Mouse (Mus musculus): ENCODE data around the gene Neto2. TPM values are rescaled to one million over a fixed set of nuclear protein-coding genes. Genes with fewer than 3 reads are reported as not detected.
"Not testable (repeated sequence)": the region's sequence is repeated elsewhere in the genome, so short reads cannot be mapped to it uniquely, and the experiment has no call there.

Neto2 gene
- polyA plus RNA-seq, 1 experiment from 2014 or later = 3.3 TPM

GRCm38 (mm10) chr8:85644921-85645665 lies 55.6 kb downstream of the Neto2 start:
- Histone ChIP-seq H3K9ac (no peak overlapping the region), H3K4me2 (no peak overlapping the region), H3K27me3 (no peaks in the 10 kb centered on the region), H3K9me3 (replicated peaks) (no peaks in the 10 kb centered on the region), H3K27ac (no peak overlapping the region), H3K36me3 (no peaks in the 10 kb centered on the region), H3K4me3 (no peak overlapping the region), H3K4me1 (replicated peaks) (no peaks in the 10 kb centered on the region)
- ATAC-seq (replicated peaks; ENCODE audit: insufficient number of reproducible peaks, insufficient read depth, low FRiP score, low read depth) = no peak
- 76% methylated on average over 4 of the region's 4 CpGs for WGBS

GRCm38 (mm10) chr8:85624450-85624849 lies 76.3 kb downstream of the Neto2 start:
- Histone ChIP-seq H3K4me3 (no peak overlapping the region), H3K9ac (no peak overlapping the region), H3K4me2 (no peak overlapping the region), H3K4me1 (replicated peaks) (no peaks in the 10 kb centered on the region), H3K27ac (no peak overlapping the region), H3K27me3 (no peaks in the 10 kb centered on the region), H3K36me3 (no peaks in the 10 kb centered on the region), H3K9me3 (replicated peaks) (no peaks in the 10 kb centered on the region)
- WGBS = 79% methylated on average over 6 of the region's 6 CpGs
- ATAC-seq (replicated peaks; ENCODE audit: insufficient number of reproducible peaks, insufficient read depth, low FRiP score, low read depth) = no peak

GRCm38 (mm10) chr8:85623246-85623645 lies 77.5 kb downstream of the Neto2 start:
- Histone ChIP-seq H3K27me3 (no peaks in the 10 kb centered on the region), H3K4me3 (no peak overlapping the region), H3K9ac (no peak overlapping the region), H3K4me1 (replicated peaks) (no peaks in the 10 kb centered on the region), H3K9me3 (replicated peaks) (no peaks in the 10 kb centered on the region), H3K4me2 (no peak overlapping the region), H3K36me3 (no peaks in the 10 kb centered on the region), H3K27ac (no peak overlapping the region)
- ATAC-seq (replicated peaks; ENCODE audit: insufficient number of reproducible peaks, insufficient read depth, low FRiP score, low read depth) = no peak
- 71% methylated on average over 5 of the region's 5 CpGs for WGBS

GRCm38 (mm10) chr8:85618789-85619188 lies 81.9 kb downstream of the Neto2 start:
- no peak overlapping the region for H3K27ac ChIP-seq
- no peak for ATAC-seq (replicated peaks; ENCODE audit: insufficient number of reproducible peaks, insufficient read depth, low FRiP score, low read depth)
- no peaks in the 10 kb centered on the region for H3K4me1 ChIP-seq (replicated peaks)
- H3K4me2 ChIP-seq = no peak overlapping the region
- no peak overlapping the region for H3K9ac ChIP-seq
- no peak overlapping the region for H3K4me3 ChIP-seq
- no peaks in the 10 kb centered on the region for H3K9me3 ChIP-seq (replicated peaks)
- H3K27me3 ChIP-seq = no peaks in the 10 kb centered on the region
- WGBS = 69% methylated on average over 3 of the region's 3 CpGs
- no peaks in the 10 kb centered on the region for H3K36me3 ChIP-seq

- not testable (repeated sequence) for ATAC-seq (replicated peaks; ENCODE audit: insufficient number of reproducible peaks, insufficient read depth, low FRiP score, low read depth); H3K9ac ChIP-seq; H3K4me1 ChIP-seq (replicated peaks); H3K27me3 ChIP-seq; H3K4me2 ChIP-seq; H3K36me3 ChIP-seq; H3K9me3 ChIP-seq (replicated peaks); H3K27ac ChIP-seq; H3K4me3 ChIP-seq
- 92% methylated on average over 3 of the region's 3 CpGs for WGBS
Observed at GRCm38 (mm10) chr8:85617125-85617524, 83.6 kb downstream of the Neto2 start.

GRCm38 (mm10) chr8:85608836-85609235 lies 91.9 kb downstream of the Neto2 start:
- ATAC-seq (replicated peaks; ENCODE audit: insufficient number of reproducible peaks, insufficient read depth, low FRiP score, low read depth) = no peak
- 76% methylated on average over 2 of the region's 2 CpGs for WGBS
- H3K4me3 ChIP-seq = no peak overlapping the region
- no peak overlapping the region for H3K27ac ChIP-seq
- H3K4me2 ChIP-seq = no peak overlapping the region
- H3K4me1 ChIP-seq (replicated peaks) = no peaks in the 10 kb centered on the region
- H3K36me3 ChIP-seq = no peaks in the 10 kb centered on the region
- no peak overlapping the region for H3K9ac ChIP-seq
- no peaks in the 10 kb centered on the region for H3K27me3 ChIP-seq
- H3K9me3 ChIP-seq (replicated peaks) = no peaks in the 10 kb centered on the region

- Histone ChIP-seq H3K9me3 (replicated peaks) (no peaks in the 10 kb centered on the region), H3K27ac (no peak overlapping the region), H3K36me3 (no peaks in the 10 kb centered on the region), H3K4me3 (no peak overlapping the region), H3K4me2 (no peak overlapping the region), H3K27me3 (no peaks in the 10 kb centered on the region), H3K4me1 (replicated peaks) (no peaks in the 10 kb centered on the region), H3K9ac (no peak overlapping the region)
- ATAC-seq (replicated peaks; ENCODE audit: insufficient number of reproducible peaks, insufficient read depth, low FRiP score, low read depth) = no peak
Observed at GRCm38 (mm10) chr8:85607804-85608203, 92.9 kb downstream of the Neto2 start.

GRCm38 (mm10) chr8:85606974-85607373 lies 93.8 kb downstream of the Neto2 start:
- H3K4me3 ChIP-seq = no peak overlapping the region
- H3K27ac ChIP-seq = no peak overlapping the region
- H3K27me3 ChIP-seq = no peaks in the 10 kb centered on the region
- H3K4me2 ChIP-seq = no peak overlapping the region
- no peaks in the 10 kb centered on the region for H3K9me3 ChIP-seq (replicated peaks)
- no peak for ATAC-seq (replicated peaks; ENCODE audit: insufficient number of reproducible peaks, insufficient read depth, low FRiP score, low read depth)
- H3K9ac ChIP-seq = no peak overlapping the region
- WGBS = 84% methylated on average over 1 of the region's 1 CpGs
- H3K36me3 ChIP-seq = no peaks in the 10 kb centered on the region
- no peaks in the 10 kb centered on the region for H3K4me1 ChIP-seq (replicated peaks)

GRCm38 (mm10) chr8:85606561-85606960 lies 94.2 kb downstream of the Neto2 start:
- no peaks in the 10 kb centered on the region for H3K27me3 ChIP-seq
- no peaks in the 10 kb centered on the region for H3K9me3 ChIP-seq (replicated peaks)
- H3K4me3 ChIP-seq = no peak overlapping the region
- no peak overlapping the region for H3K27ac ChIP-seq
- 79% methylated on average over 3 of the region's 3 CpGs for WGBS
- H3K36me3 ChIP-seq = no peaks in the 10 kb centered on the region
- no peak for ATAC-seq (replicated peaks; ENCODE audit: insufficient number of reproducible peaks, insufficient read depth, low FRiP score, low read depth)
- no peaks in the 10 kb centered on the region for H3K4me1 ChIP-seq (replicated peaks)
- no peak overlapping the region for H3K9ac ChIP-seq
- no peak overlapping the region for H3K4me2 ChIP-seq

GRCm38 (mm10) chr8:85604201-85604600 lies 96.5 kb downstream of the Neto2 start:
- H3K4me3 ChIP-seq = no peak overlapping the region
- no peaks in the 10 kb centered on the region for H3K4me1 ChIP-seq (replicated peaks)
- no peaks in the 10 kb centered on the region for H3K36me3 ChIP-seq
- no peak overlapping the region for H3K9ac ChIP-seq
- no peaks in the 10 kb centered on the region for H3K27me3 ChIP-seq
- ATAC-seq (replicated peaks; ENCODE audit: insufficient number of reproducible peaks, insufficient read depth, low FRiP score, low read depth) = no peak
- no peak overlapping the region for H3K27ac ChIP-seq
- no peak overlapping the region for H3K4me2 ChIP-seq
- 76% methylated on average over 4 of the region's 4 CpGs for WGBS
- no peaks in the 10 kb centered on the region for H3K9me3 ChIP-seq (replicated peaks)

GRCm38 (mm10) chr8:85603203-85603895 lies 97.4 kb downstream of the Neto2 start:
- H3K27ac ChIP-seq = no peak overlapping the region
- no peak for ATAC-seq (replicated peaks; ENCODE audit: insufficient number of reproducible peaks, insufficient read depth, low FRiP score, low read depth)
- H3K4me3 ChIP-seq = no peak overlapping the region
- no peaks in the 10 kb centered on the region for H3K27me3 ChIP-seq
- 30% methylated on average over 8 of the region's 8 CpGs for WGBS
- H3K4me2 ChIP-seq = no peak overlapping the region
- no peaks in the 10 kb centered on the region for H3K9me3 ChIP-seq (replicated peaks)
- H3K9ac ChIP-seq = no peak overlapping the region
- no peaks in the 10 kb centered on the region for H3K4me1 ChIP-seq (replicated peaks)
- no peaks in the 10 kb centered on the region for H3K36me3 ChIP-seq

GRCm38 (mm10) chr8:85602737-85603136 lies 98.0 kb downstream of the Neto2 start:
- 57% methylated on average over 4 of the region's 4 CpGs for WGBS
- no peak for ATAC-seq (replicated peaks; ENCODE audit: insufficient number of reproducible peaks, insufficient read depth, low FRiP score, low read depth)

More at GRCm38 (mm10) chr8:85602737-85603136, 98.0 kb downstream of the Neto2 start:
- Histone ChIP-seq H3K4me3 (no peak overlapping the region), H3K27me3 (no peaks in the 10 kb centered on the region), H3K9ac (no peak overlapping the region), H3K4me2 (no peak overlapping the region), H3K36me3 (no peaks in the 10 kb centered on the region), H3K27ac (no peak overlapping the region), H3K9me3 (replicated peaks) (no peaks in the 10 kb centered on the region), H3K4me1 (replicated peaks) (no peaks in the 10 kb centered on the region)

Data from heart, embryonic 15.5 days (tissue).